Mouse (Mus musculus) gastrocnemius, postnatal 36 days (tissue): Measurements from ENCODE around the gene Hcrtr1. TPM values are rescaled to one million over a fixed set of nuclear protein-coding genes. Genes with fewer than 3 reads are reported as not detected.

ENCODE experiments used
- DNase-seq, 2 experiments: peaks; one replicate each; pipeline ENCODE4 v3.0.0; 2022
- intact Hi-C: fragments of 180-260 bp; cut with DNase I; formaldehyde crosslinking; loops from one replicate; pipeline ENCODE4 v1.15.1; 2025
- total RNA-seq, 2 experiments: library from RNA; stranded (reverse); gene quantifications; 2 replicates each; pipeline ENCODE4 v1.2.3; 2021

Gene Hcrtr1
- total RNA-seq, 2 experiments from 2014 or later: not detected

GRCm38 (mm10) chr4:130125935-130126334 lies 13.2 kb downstream of the Hcrtr1 start:
- no peak for DNase-seq
- intact Hi-C loops: loop anchor here (2.0 kb wide), 1 partner anchor 43 kb away; no protein-coding TSS in a partner anchor

DNA sequence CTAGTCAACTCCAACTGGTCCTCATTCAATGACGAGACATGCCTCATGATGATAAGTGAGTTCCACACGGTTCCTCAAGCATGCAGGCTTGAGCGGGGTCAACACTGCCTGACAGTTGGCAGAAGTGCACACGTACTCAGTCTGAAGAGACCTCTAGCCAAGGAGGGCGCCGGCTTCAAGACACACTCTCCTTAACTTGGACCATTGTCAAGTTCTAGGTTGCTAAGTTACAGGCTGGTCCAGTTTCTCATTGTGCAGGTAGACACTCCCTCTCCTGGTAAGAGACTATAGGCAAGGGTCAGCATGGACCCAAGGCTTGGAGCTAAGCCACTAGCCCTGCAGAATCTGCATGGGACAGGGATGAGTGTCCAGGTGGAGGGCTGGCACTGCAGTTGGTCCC lies 14.0 kb downstream of the Hcrtr1 start:
- intact Hi-C loops: loop anchor here (2.0 kb wide), 1 partner anchor 44 kb away; no protein-coding TSS in a partner anchor
- no peak for DNase-seq

DNA sequence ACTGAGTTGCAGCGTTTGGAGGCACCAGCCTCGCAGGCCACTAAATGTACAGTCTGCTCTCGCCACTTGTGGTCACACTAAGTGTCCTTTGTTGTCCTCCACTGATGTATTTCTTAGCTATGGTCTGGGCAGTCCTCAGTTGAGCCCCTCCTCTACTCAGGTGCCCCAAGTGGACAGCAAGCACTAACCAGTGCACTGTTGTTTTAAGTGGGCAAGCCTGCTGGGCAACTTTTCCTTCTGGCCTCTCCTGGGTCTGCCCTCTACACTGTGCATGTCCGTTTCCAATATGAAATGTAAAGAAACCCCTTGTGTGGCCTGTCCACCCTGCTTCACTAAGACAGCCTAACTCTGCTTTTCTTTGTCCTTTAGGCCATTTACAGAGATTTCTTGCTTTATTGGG lies 15.0 kb downstream of the Hcrtr1 start:
- intact Hi-C loops: loop anchor here (2.0 kb wide), 1 partner anchor 45 kb away; no protein-coding TSS in a partner anchor
- no peak for DNase-seq

- intact Hi-C loops: no loop called here
These were observed 16.1 kb downstream of the Hcrtr1 start for GRCm38 (mm10) chr4:130123020-130123419.

DNA sequence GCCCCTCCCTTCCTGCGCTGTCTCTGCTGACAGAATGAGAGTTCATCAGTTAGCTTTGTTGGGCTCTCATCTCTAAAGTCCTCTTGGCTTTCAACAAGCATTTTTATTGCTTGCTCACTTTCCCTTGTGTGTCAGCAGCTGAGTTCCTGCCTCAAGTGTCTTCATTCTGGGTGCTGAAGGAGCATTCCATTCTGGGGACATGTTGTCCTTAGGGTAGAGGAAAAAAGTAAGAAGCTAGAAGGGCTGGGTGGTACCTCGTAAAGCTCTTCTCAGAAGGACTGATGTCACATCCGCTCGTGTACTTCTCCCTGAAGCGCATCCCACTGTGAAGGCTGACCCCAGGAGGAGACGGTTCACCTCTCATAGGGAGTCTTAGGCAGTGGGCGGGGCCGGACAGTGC lies 17.6 kb downstream of the Hcrtr1 start:
- intact Hi-C loops: no loop called here

More at GRCm38 (mm10) chr4:130123020-130123419, 16.1 kb downstream of the Hcrtr1 start:
- no peak for DNase-seq

DNA sequence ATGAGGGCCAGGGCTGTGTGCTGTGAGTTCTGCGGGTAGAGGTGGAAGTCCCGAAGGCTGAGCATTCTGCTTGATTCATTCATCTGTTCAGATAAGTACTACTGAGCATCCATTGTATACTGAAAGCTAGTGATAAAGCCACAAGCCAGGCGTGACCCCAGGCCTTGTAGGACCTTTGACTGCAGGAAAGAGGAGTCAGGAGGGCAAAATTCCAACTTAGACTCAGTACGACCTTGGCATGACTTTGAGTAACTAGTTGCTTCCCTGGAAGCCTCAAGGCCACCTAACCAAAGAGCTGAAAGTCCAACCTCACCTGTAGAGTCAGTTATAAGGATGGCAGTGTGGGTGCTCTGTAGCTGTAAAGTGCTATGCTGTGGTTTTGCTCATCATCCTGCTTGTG lies 18.4 kb downstream of the Hcrtr1 start:
- DNase-seq: no peak
- intact Hi-C loops: no loop called here

More for the DNA sequence above, 17.6 kb downstream of the Hcrtr1 start:
- DNase-seq: no peak

- intact Hi-C loops: no loop called here
- DNase-seq: no peak
These were observed 26.4 kb downstream of the Hcrtr1 start for GRCm38 (mm10) chr4:130112732-130113131.

DNA sequence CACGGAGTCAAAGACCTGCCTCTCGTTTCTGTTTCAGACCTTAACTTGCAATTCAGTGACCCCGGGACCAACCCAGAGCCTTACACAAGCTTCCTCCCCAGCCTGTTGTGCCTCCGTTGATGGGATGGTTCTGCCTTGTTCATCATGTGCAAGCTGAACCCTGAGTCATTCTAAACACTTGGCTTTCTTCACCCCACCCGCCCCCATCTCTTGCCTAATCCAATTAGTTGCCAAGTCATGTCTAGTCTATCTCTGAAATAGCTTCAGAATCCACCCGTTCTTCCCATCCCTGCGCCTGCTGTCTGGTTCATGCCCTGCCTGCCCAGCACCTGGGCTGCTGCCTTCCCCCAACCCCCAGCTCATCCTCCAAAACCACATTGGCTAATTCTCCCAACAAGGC lies 26.9 kb downstream of the Hcrtr1 start:
- intact Hi-C loops: no loop called here
- DNase-seq: peak; percentile 40 to 44

- intact Hi-C loops: no loop called here
- no peak for DNase-seq
These were observed 29.1 kb downstream of the Hcrtr1 start for GRCm38 (mm10) chr4:130110091-130110490.

- intact Hi-C loops: no loop called here
- no peak for DNase-seq
These were observed 29.5 kb downstream of the Hcrtr1 start for GRCm38 (mm10) chr4:130109666-130110065.

DNA sequence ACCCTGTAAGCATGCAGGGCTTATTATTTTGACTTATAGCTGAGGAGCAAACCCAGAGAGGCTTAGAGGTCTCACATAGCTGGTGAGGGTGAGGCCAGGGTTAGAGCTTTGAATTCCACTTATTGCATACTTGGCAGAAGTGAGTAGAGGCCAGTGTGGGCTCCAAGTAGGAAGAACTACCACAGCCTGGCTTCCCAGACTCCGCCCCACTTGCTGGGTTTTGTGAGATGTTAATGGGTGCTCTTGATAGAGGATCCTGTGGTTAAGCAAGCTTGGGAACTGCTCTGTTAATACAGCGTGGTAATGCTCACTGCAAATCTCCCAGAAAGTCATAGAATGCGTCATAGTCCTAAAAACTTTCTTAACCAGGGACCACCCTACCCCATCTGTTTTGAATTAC lies 30.2 kb downstream of the Hcrtr1 start:
- intact Hi-C loops: no loop called here
- DNase-seq: no peak

GRCm38 (mm10) chr4:130107444-130108131 lies 31.6 kb downstream of the Hcrtr1 start:
- DNase-seq: peak; percentile 100
- intact Hi-C loops: no loop called here

DNA sequence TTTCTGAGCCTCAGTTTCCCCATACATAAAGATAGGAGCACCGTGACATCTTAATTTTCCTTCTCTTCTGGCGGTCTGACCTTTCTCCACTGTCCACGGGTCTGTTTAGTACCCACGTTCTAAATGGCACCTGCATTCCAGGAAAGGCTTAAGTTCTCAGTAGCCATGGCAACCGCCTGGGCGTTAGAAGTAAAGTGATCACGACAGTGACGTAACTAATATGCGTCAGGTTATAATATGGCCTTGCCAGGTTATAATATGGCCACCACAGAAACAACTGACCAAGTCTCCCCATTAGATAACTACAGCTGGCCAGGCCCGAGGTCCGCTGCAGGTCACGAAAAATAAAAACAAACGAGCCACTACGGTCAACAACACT lies 32.1 kb downstream of the Hcrtr1 start:
- no peak for DNase-seq
- intact Hi-C loops: no loop called here

DNA sequence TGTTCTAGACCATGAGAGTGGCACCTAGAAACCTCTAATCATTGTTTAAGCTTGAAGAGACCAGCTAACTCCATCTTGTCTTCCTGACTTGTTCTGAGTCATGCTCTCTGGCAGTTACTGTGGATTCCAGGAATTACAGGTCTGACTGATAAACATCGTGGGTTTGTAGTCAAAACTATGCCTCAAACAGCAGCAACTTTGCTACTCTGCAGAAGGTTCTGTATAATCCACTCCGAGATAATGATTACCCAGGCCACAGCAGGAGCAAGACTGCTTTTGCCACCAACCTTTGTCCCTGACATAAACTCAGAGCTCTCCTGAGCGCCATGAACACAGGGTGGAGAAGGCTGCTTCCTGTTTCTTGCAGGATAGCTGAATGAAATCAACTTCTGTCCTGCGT lies 34.6 kb downstream of the Hcrtr1 start:
- no peak for DNase-seq
- intact Hi-C loops: no loop called here

DNA sequence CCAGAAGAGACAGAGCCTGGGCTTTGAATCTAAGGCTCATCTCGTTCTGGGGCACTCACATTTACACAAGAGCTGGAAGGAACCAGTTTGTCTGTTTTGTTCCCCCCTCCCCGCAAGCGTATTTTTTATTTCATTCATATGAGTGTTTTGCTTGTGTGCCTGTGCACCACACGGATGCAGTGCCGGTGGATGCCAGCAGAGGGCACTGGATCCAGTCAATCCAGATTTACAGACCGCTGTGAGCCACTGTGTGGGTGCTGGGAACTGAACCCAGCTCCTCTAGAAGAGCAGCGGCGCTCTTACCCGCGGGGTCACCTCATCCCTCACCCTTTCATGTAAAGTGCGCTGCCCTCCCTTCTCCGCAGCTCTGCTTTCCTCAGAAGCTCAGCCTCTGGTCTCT lies 35.5 kb downstream of the Hcrtr1 start:
- intact Hi-C loops: no loop called here
- DNase-seq: no peak

GRCm38 (mm10) chr4:130102111-130102651 lies 37.0 kb downstream of the Hcrtr1 start, which contains the start of gene Pef1:
TSS of gene Pef1 (plus strand) at chr4:130102558.
- intact Hi-C loops: no loop called here
- DNase-seq: no peak

DNA sequence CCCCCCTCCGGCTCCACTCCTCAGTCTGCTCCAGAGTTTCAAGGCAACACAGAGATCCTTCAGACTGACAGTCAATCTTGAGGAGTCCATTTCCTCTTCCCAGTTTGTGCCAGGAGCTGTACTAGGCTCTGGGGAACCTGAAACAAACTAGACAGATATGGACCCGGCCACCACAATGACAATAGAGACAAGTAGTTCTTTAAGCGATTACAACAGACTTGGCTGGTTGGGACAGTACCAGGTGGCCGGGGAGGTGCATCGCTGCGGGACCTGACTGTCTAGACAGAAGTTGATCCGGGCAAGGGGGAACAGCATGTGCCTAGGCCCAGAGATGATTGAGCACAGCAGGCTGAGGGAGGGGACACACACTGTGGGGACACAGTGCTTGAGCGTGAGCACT lies 38.0 kb downstream of the Hcrtr1 start:
- intact Hi-C loops: no loop called here

GRCm38 (mm10) chr4:130095137-130095536 lies 44.0 kb downstream of the Hcrtr1 start:
- no peak for DNase-seq
- intact Hi-C loops: no loop called here

More for the DNA sequence above, 38.0 kb downstream of the Hcrtr1 start:
- DNase-seq: no peak

DNA sequence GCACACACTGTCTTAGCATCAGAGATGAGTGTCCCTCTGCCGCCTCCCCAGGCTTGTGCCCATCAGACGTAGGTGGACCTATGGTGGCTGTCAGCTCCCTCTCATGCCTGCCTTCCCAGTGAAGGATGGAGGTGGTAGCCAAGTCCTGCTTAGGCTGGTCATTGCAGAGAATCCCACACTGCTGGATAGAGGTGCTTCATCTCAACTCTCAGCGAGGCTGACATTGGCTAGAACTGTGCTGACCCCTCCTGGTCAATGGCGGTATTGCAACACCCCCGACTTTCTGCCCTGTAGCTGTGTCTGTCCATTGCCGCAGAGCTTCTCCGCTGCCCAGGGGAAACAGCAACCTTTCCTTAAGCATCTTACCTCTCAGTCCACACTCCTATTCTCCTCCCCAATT lies 51.9 kb downstream of the Hcrtr1 start:
- peak; percentile 89 to 96 for DNase-seq
- intact Hi-C loops: loop anchor here (1.0 to 5.0 kb wide), 2 partner anchors 128 to 385 kb away; no protein-coding TSS in a partner anchor

- no peak for DNase-seq
- intact Hi-C loops: loop anchor here (5.0 kb wide), 1 partner anchor 383 kb away; no protein-coding TSS in a partner anchor
These were observed 53.8 kb downstream of the Hcrtr1 start for GRCm38 (mm10) chr4:130085246-130085820.

GRCm38 (mm10) chr4:130084331-130084945 lies 54.7 kb downstream of the Hcrtr1 start:
- intact Hi-C loops: no loop called here
- DNase-seq: peak in 1 of 2 experiments; percentile 48
